Mouse (Mus musculus) liver, embryonic 11.5 days (tissue): Measurements from ENCODE around the gene Tnr. TPM values are rescaled to one million over a fixed set of nuclear protein-coding genes. Genes with fewer than 3 reads are reported as not detected.

ENCODE experiments used
- ATAC-seq: fragments of 200-750 bp; cut with Nextera tagmentation; replicated peaks from 2 replicates; pipeline ENCODE4 v1.8.0; 2017; ENCODE audit warnings: moderate number of reproducible peaks, mild to moderate bottlenecking, moderate TSS enrichment, moderate library complexity; ENCODE audit not compliant: low FRiP score
- DNase-seq: peaks from one replicate; pipeline ENCODE4 v3.0.0-alpha.2; 2017; ENCODE audit warnings: low spot score
- H3K27ac ChIP-seq: fragments of 300-500 bp; sonication (generic); 2 replicates; pipeline ENCODE4 v1.5.1; 2014; ENCODE audit warnings: mild to moderate bottlenecking, low read depth, low read length, control low read depth
- H3K27me3 ChIP-seq: fragments of 300-500 bp; sonication (generic); replicated peaks from 2 replicates; pipeline ENCODE4 v1.6.1; 2014; ENCODE audit warnings: low read length, mixed read lengths; ENCODE audit not compliant: control insufficient read depth, insufficient read depth
- H3K36me3 ChIP-seq: fragments of 300-500 bp; sonication (generic); 2 replicates; pipeline ENCODE4 v1.6.1; 2014; ENCODE audit warnings: mild to moderate bottlenecking, low read length, moderate library complexity, mixed read lengths; ENCODE audit not compliant: control insufficient read depth, insufficient read depth
- H3K4me1 ChIP-seq: fragments of 300-500 bp; sonication (generic); replicated peaks from 2 replicates; pipeline ENCODE4 v1.6.1; 2014; ENCODE audit warnings: low read length, mixed read lengths; ENCODE audit not compliant: control insufficient read depth, insufficient read depth
- H3K4me2 ChIP-seq: fragments of 300-500 bp; sonication (generic); 2 replicates; pipeline ENCODE4 v1.6.1; 2014; ENCODE audit warnings: mild to moderate bottlenecking, control low read depth, moderate library complexity
- H3K4me3 ChIP-seq: fragments of 300-500 bp; sonication (generic); 2 replicates; pipeline ENCODE4 v1.5.1; 2014; ENCODE audit warnings: low read depth, low read length, control low read depth
- H3K9ac ChIP-seq: fragments of 300-500 bp; sonication (generic); 2 replicates; pipeline ENCODE4 v1.6.1; 2014; ENCODE audit warnings: low read depth, low read length, control low read depth
- H3K9me3 ChIP-seq: fragments of 300-500 bp; sonication (generic); 2 replicates; pipeline ENCODE4 v1.6.1; 2016; ENCODE audit warnings: low read length, inconsistent platforms, mixed read lengths; ENCODE audit not compliant: control insufficient read depth
- WGBS: fragments of 180-500 bp; shearing (Covaris S2); extraction: QIAGEN DNeasy Blood & Tissue Kit; methylation state at CpG from one replicate; pipeline ENCODE4 v1.1.7; 2014; 5-methylcytosine and 5-hydroxymethylcytosine counted together
- polyA plus RNA-seq: library from polyadenylated mRNA; unstranded; fragments of >200 nt; fragmentation: Nextera tagmentation; extraction: Ambion mirVana; gene quantifications from 2 replicates; pipeline ENCODE4 v1.2.1, GENCODE M21; 2014

Tnr gene
- polyA plus RNA-seq, 1 experiment from 2014 or later = 0.58 TPM

DNA sequence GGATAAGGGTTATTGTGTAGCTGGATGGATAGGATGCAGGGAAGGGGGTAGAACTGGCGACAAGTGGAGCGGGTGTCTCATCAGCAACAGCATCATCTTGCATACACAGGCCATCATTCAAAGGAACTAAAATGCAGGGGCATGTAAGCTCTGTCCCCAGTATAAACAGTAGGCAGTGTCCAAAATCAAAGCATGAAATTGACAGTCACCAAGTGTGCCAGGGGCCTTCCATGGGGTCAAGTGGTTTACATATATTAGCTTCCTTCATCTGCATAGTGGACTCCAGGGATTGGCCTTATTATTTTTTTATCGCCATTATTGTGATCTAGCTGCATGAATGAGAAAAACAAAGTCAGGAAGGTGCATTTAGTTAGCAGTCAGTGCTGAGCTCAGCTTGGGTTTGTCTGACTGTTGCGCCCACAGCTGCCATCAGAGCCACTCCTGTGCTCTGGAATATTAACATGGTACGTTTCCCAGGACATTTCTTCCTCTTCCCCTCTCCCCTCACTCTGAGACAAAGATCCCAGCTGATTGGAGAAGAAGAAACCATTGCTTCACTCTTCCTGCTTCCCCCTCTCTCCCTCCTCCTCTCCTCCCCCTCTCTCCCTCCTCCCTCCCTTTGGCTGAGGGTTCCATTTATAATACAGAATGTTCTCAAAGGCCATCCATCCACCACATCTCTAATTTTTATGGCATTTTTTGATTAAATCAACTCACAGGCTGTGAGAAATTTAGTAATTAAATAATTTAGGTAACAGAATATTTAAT lies 106.4 kb downstream of the Tnr start:
- Histone ChIP-seq H3K27me3 (no peaks in the 10 kb centered on the region), H3K4me1 (no peaks in the 10 kb centered on the region), H3K36me3 (no peaks in the 10 kb centered on the region), H3K4me3 (no peak overlapping the region), H3K9me3 (no peaks in the 10 kb centered on the region), H3K27ac (no peak overlapping the region), H3K9ac (no peak overlapping the region), H3K4me2 (no peak overlapping the region)
- no peak for DNase-seq
- 70% methylated on average over 5 of the region's 5 CpGs for WGBS
- no peak for ATAC-seq

DNA sequence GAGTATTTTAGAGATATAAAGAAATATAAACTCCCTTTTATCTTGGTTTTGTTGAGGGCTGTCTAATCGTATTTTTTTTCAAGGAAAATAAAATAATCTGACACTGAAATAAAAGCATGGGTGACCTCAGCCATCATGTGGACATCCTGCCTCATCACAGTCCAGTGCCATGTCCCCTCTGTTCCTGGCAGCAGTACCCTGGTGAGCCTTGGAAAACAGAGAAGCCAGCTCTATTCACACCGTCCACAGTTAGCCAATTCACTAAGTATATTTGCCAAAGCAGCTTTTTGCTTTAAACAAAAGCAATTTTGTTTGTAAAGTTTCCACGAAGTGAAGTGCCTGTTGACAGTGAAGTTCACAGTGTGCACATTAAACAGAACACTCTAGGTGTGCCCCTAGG lies 109.0 kb downstream of the Tnr start:
- H3K4me2 ChIP-seq = no peak overlapping the region
- ATAC-seq (no peak), DNase-seq (no peak)
- H3K4me3 ChIP-seq = no peak overlapping the region
- WGBS = 61% methylated on average over 3 of the region's 3 CpGs
- H3K27ac ChIP-seq = no peak overlapping the region
- no peaks in the 10 kb centered on the region for H3K9me3 ChIP-seq
- no peak overlapping the region for H3K9ac ChIP-seq
- no peaks in the 10 kb centered on the region for H3K36me3 ChIP-seq
- no peaks in the 10 kb centered on the region for H3K27me3 ChIP-seq
- H3K4me1 ChIP-seq = no peaks in the 10 kb centered on the region

DNA sequence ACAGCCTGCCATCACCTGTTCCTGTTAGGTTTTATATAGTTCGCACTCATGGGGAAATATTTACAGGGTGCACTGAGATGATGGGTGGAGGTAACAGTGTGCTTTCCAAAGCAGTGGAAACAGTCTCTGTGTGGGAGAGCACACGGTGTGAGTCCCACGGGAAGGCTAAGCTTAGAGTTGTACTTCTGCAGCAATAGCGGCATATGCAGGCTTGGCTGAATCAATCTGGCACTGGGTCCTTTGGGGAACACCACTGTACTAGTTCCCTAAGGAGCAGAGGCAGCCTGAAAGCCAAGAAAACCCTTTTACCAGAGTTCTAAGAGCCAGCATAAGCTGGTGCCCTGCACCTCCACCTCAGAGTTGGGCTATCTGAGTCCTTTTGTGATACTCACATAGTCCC lies 115.8 kb downstream of the Tnr start:
- H3K9ac ChIP-seq = no peak overlapping the region
- H3K9me3 ChIP-seq = no peaks in the 10 kb centered on the region
- H3K36me3 ChIP-seq = no peaks in the 10 kb centered on the region
- no peak overlapping the region for H3K4me2 ChIP-seq
- WGBS = 86% methylated on average over 4 of the region's 4 CpGs
- no peak overlapping the region for H3K27ac ChIP-seq
- no peak for ATAC-seq
- no peaks in the 10 kb centered on the region for H3K4me1 ChIP-seq
- H3K4me3 ChIP-seq = no peak overlapping the region
- H3K27me3 ChIP-seq = no peaks in the 10 kb centered on the region
- DNase-seq = no peak

DNA sequence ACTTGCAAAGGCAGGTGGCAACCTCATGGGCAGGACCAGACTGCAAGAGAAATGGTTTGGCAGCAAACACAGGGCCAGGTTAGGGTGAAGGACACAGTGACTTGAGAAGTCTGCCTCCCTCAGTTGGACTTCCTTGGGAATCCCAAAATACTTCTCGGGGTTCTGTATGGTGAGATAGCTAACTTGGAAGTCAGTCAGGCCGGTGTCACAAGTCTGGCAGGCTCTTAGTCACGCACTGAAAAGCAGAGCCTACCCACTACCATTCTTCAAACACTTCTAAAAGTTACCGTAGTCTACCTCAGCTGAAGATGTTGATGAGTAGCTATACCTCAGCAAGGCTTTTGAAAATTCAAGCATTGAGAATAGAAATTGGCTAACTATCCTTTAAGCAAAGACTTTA lies 122.2 kb downstream of the Tnr start:
- H3K27me3 ChIP-seq = no peaks in the 10 kb centered on the region
- no peak overlapping the region for H3K9ac ChIP-seq
- H3K4me3 ChIP-seq = no peak overlapping the region
- DNase-seq (no peak), ATAC-seq (no peak)
- 75% methylated on average over 4 of the region's 4 CpGs for WGBS
- H3K9me3 ChIP-seq = no peaks in the 10 kb centered on the region
- H3K27ac ChIP-seq = no peak overlapping the region
- H3K4me1 ChIP-seq = no peaks in the 10 kb centered on the region
- no peaks in the 10 kb centered on the region for H3K36me3 ChIP-seq
- no peak overlapping the region for H3K4me2 ChIP-seq

DNA sequence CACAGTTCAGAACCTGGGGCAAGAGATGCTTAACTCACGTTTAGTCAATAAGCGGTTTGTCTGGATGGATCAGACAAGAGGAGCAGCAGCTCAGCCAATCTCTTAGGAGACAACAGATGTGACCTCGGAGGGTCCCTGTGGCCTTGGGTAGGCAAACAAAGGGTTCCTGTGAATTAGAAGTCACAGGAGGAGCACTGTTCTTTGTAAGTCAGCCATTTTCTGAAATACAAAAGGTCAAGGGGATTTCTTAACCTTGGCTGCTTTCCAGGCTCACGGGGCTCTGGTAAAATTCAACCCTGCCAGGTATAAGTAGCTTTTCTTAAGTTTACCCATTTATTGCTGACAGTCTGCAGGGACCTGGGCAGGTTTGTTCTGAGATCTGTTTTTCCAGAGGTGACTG lies 126.9 kb downstream of the Tnr start:
- Histone ChIP-seq H3K4me3 (no peak overlapping the region), H3K9me3 (no peaks in the 10 kb centered on the region), H3K4me1 (no peaks in the 10 kb centered on the region), H3K4me2 (no peak overlapping the region), H3K36me3 (no peaks in the 10 kb centered on the region), H3K27me3 (no peaks in the 10 kb centered on the region), H3K27ac (no peak overlapping the region), H3K9ac (no peak overlapping the region)
- 47% methylated on average over 4 of the region's 4 CpGs for WGBS
- ATAC-seq (no peak), DNase-seq (no peak)

DNA sequence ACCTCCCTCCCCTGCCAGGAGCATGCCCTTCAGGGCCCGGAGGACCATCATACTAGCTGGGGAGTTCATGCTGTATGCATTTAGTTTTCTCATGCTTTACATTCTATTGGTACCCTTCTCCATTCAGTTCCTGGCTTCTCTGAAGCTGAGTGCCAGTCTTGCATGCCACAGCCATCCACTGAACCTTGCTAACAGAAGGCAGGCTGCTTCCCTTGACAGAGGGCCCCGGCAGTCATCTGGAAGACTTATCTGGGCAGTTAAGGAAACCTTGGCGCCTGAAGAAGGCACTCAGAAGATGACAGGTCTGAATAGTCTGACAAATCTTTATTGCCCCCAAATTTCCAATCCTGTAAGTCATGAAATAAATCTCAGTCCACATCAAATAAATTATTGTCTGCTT lies 131.7 kb downstream of the Tnr start:
- Histone ChIP-seq H3K27ac (no peak overlapping the region), H3K9me3 (no peaks in the 10 kb centered on the region), H3K36me3 (no peaks in the 10 kb centered on the region), H3K9ac (no peak overlapping the region), H3K4me3 (no peak overlapping the region), H3K4me1 (no peaks in the 10 kb centered on the region), H3K4me2 (no peak overlapping the region), H3K27me3 (no peaks in the 10 kb centered on the region)
- WGBS = 73% methylated on average over 3 of the region's 3 CpGs
- DNase-seq (no peak), ATAC-seq (no peak)

DNA sequence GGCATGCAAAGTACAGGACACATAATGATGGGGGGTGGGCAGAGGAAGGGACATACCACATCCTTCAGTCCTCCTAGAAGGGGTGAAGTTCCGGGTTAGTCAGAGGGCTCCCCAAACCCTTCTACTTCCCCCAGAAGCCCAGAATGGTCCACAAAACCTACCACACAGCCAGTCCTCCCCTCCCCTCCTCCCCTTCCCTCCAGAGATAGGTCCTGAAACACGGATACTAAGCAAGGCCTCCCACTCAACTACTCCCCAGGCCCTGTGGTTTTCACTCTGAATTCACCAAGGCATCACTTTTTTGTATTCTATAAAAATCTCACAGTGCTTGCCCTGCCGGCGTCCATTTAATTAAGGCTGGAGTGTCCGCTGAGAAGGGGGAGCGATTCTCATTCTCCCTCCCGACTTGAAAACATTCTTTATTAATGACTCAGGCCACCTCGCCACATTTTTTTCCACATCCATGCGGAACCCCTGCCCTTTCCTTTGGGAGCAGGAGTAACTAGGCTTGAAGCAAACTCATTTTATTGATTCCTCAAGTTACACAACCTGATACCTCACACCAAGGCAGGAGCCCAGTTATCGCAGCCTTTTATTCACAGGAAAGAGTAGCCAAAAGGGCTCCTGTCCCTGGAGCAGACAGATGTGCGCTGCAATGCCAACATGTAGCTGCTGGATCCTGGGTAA lies 134.4 kb downstream of the Tnr start:
- no peak for ATAC-seq
- WGBS = 59% methylated on average over 11 of the region's 11 CpGs
- Histone ChIP-seq H3K4me2 (no peak overlapping the region), H3K4me3 (no peak overlapping the region), H3K27ac (no peak overlapping the region), H3K9me3 (no peaks in the 10 kb centered on the region), H3K27me3 (no peaks in the 10 kb centered on the region), H3K9ac (no peak overlapping the region), H3K4me1 (no peaks in the 10 kb centered on the region), H3K36me3 (no peaks in the 10 kb centered on the region)
- no peak for DNase-seq

DNA sequence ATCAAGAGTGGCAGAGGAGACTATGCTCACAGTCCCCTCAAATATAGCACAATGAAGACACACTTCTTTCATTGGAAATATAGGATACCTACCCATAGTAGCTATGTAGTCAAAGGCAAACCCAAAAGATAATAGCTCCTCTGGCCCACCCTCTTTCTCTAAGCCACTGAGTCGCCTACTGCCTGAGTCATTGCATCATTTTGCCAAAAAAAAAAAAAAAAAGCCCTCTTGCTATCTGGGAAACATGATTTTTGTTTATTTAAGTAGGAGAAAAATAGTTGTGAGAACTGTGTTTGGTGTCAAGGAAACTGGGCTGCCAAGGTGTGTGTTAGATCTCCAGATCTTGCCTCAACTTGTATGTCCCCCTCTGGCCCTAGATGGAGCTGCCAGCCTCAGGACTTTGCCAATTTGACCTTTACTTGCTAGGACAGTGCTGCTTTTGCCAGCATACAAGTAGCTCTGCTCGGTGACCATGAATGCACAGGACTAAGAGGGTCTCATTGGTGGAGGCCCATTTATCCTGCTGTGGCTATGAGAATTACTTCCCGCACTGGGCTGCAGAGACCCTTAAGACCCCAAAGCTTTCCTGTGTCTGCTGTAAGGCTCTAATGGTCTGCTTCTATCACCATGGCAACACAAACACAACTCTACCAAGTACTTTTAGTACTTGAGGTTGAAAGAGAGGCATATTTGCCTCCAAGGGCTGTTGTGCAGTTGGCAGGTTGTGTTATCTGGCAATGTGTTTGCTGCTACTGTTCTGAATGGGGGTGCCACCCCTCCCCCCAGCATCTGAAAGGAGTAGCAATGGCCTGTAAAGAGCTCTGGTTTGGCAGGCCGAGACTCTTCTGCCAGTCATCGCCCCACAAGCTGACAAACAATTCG lies 137.3 kb downstream of the Tnr start:
- Histone ChIP-seq H3K4me2 (no peak overlapping the region), H3K4me3 (no peak overlapping the region), H3K4me1 (no peaks in the 10 kb centered on the region), H3K9ac (no peak overlapping the region), H3K27me3 (no peaks in the 10 kb centered on the region), H3K9me3 (no peaks in the 10 kb centered on the region), H3K36me3 (no peaks in the 10 kb centered on the region), H3K27ac (no peak overlapping the region)
- no peak for ATAC-seq
- DNase-seq = no peak
- WGBS = 51% methylated on average over 6 of the region's 6 CpGs
